8 mouse cellular contexts compared by ENCODE assay signal in genomic region chr12:86078176-86078552, GRCm38 (mm10). TPM values are rescaled to one million over a fixed set of nuclear protein-coding genes. Genes with fewer than 3 reads are reported as not detected.
A peak's percentile ranks its signal among the peaks of the same experiment; 100 is the strongest.
DNase-seq lines count a peak whose midpoint lies in the region; ATAC-seq and TF ChIP-seq lines count a peak whose summit lies in the region.

No protein-coding gene starts in this region.

- H3K27ac ChIP-seq in heart, embryonic 11.5 days (ENCODE audit: low read depth, low read length), result peak overlapping the region; percentile 78
- peak overlapping the region; percentile 58; the same call in 1 of the 2 replicates for H3K27ac ChIP-seq in forebrain, embryonic 14.5 days (ENCODE audit: low read depth, low read length)
- H3K27ac ChIP-seq in liver, embryonic 15.5 days (replicated peaks), result no peak overlapping the region

- intact Hi-C loops in heart, postnatal 36 days (cut with DNase I), result loop anchor here (2.0 to 5.0 kb wide), 4 partner anchors 123 to 331 kb away; partner anchors contain the start of gene Flvcr2

- H3K27me3 ChIP-seq in heart, embryonic 11.5 days (ENCODE audit: control insufficient read depth, insufficient read depth, low read length), result peaks cover 2% of the 10 kb centered on the region; the same call in 1 of the 2 replicates
- peaks cover 77% of the 10 kb centered on the region for H3K27me3 ChIP-seq in E14TG2a.4 (ENCODE audit: insufficient read depth, low read length)
- no peaks in the 10 kb centered on the region for H3K27me3 ChIP-seq in forebrain, embryonic 14.5 days (replicated peaks; ENCODE audit: control insufficient read depth, insufficient read depth, low read length)
- peaks cover 80% of the 10 kb centered on the region for H3K27me3 ChIP-seq in liver, embryonic 15.5 days

- peaks cover 18% of the 10 kb centered on the region for H3K4me1 ChIP-seq in heart, embryonic 11.5 days (ENCODE audit: control insufficient read depth, insufficient read depth, low read length)
- H3K4me1 ChIP-seq in E14TG2a.4 (replicated peaks; ENCODE audit: low read depth, low read length), result peaks cover 34% of the 10 kb centered on the region
- peaks cover 20% of the 10 kb centered on the region for H3K4me1 ChIP-seq in forebrain, embryonic 14.5 days (ENCODE audit: control insufficient read depth, insufficient read depth, low read length)
- peaks cover 13% of the 10 kb centered on the region; the same call in 1 of the 2 replicates for H3K4me1 ChIP-seq in liver, embryonic 15.5 days (replicated peaks)

- H3K9ac ChIP-seq in heart, embryonic 11.5 days (ENCODE audit: low read depth, low read length), result peak overlapping the region; percentile 84
- peak overlapping the region; percentile 70 for H3K9ac ChIP-seq in forebrain, embryonic 14.5 days (ENCODE audit: low read length)
- H3K9ac ChIP-seq in liver, embryonic 15.5 days, result no peak overlapping the region

- no peak for DNase-seq in heart, postnatal 36 days
- DNase-seq in forebrain, embryonic 14.5 days (ENCODE audit: low spot score), result no peak
- no peak for DNase-seq in urinary bladder, postnatal 10 days (ENCODE audit: low spot score)
- DNase-seq in layer of hippocampus, adult 18-20 months (ENCODE audit: low spot score in 2 of 2), result no peak
- DNase-seq in adrenal gland, adult 8-10 months, result no peak

- ATAC-seq in heart, embryonic 11.5 days (replicated peaks; ENCODE audit: insufficient number of reproducible peaks, low FRiP score, low TSS enrichment), result no peak
- ATAC-seq in forebrain, embryonic 14.5 days, result no peak
- ATAC-seq in liver, embryonic 15.5 days (ENCODE audit: insufficient read depth), result no peak

- WGBS in heart, embryonic 11.5 days (ENCODE audit: insufficient replicate concordance), result 20% methylated on average over 9 of the region's 9 CpGs
- WGBS in forebrain, embryonic 14.5 days, result 16% methylated on average over 9 of the region's 9 CpGs
- WGBS in liver, embryonic 15.5 days (ENCODE audit: insufficient replicate concordance), result 42% methylated on average over 9 of the region's 9 CpGs

- peak overlapping the region; percentile 60 for H3K4me3 ChIP-seq in heart, embryonic 11.5 days (ENCODE audit: low read depth, low read length)
- H3K4me3 ChIP-seq in E14TG2a.4 (replicated peaks; ENCODE audit: low read length), result peak overlapping the region; percentile 81
- H3K4me3 ChIP-seq in forebrain, embryonic 14.5 days (ENCODE audit: low read depth, low read length), result peak overlapping the region; percentile 48
- peak overlapping the region; percentile 55 for H3K4me3 ChIP-seq in liver, embryonic 15.5 days (replicated peaks)

- H3K36me3 ChIP-seq in heart, embryonic 11.5 days (ENCODE audit: control insufficient read depth, insufficient read depth, low read length), result no peaks in the 10 kb centered on the region
- no peaks in the 10 kb centered on the region for H3K36me3 ChIP-seq in E14TG2a.4 (ENCODE audit: insufficient read depth, low read length)
- H3K36me3 ChIP-seq in forebrain, embryonic 14.5 days (ENCODE audit: control insufficient read depth, insufficient read depth, low read length), result no peaks in the 10 kb centered on the region
- H3K36me3 ChIP-seq in liver, embryonic 15.5 days (replicated peaks), result no peaks in the 10 kb centered on the region

- H3K4me2 ChIP-seq in heart, embryonic 11.5 days, result peak overlapping the region; percentile 88
- H3K4me2 ChIP-seq in forebrain, embryonic 14.5 days (ENCODE audit: low read length), result peak overlapping the region; percentile 93
- H3K4me2 ChIP-seq in liver, embryonic 15.5 days, result peak overlapping the region; percentile 76

- TF ChIP-seq CTCF in E14TG2a.4 (conservative IDR thresholded peaks at IDR 0.05; ENCODE audit: low read length), result no peak

- H3K9me3 ChIP-seq in heart, embryonic 11.5 days (replicated peaks; ENCODE audit: control insufficient read depth, low read length), result no peaks in the 10 kb centered on the region
- H3K9me3 ChIP-seq in E14TG2a.4 (ENCODE audit: low read length), result peaks cover 6% of the 10 kb centered on the region; the same call in 1 of the 2 replicates
- H3K9me3 ChIP-seq in forebrain, embryonic 14.5 days (replicated peaks; ENCODE audit: control insufficient read depth, low read length), result no peaks in the 10 kb centered on the region
- no peaks in the 10 kb centered on the region for H3K9me3 ChIP-seq in liver, embryonic 15.5 days (replicated peaks)

RNA-seq across cellular contexts. Expression of gene Tgfb3, which starts 0.7 kb away (rescaled TPM):
- polyA plus RNA-seq in heart, embryonic 11.5 days (2014; fragmentation: Nextera tagmentation; extraction: Ambion mirVana), result 9.2 and 11.8 TPM in 2 replicates
- total RNA-seq in heart, postnatal 36 days (2021), result 10 to 100 TPM; 14.4 to 15.2 TPM
- 4.0 and 5.1 TPM in 2 replicates for polyA plus RNA-seq in forebrain, embryonic 14.5 days (2014; fragmentation: Nextera tagmentation; extraction: Ambion mirVana)
- polyA plus RNA-seq in liver, embryonic 15.5 days (2015; fragmentation: Nextera tagmentation; extraction: Ambion mirVana), result 2.1 TPM in 2 replicates
- total RNA-seq in layer of hippocampus, adult 18-20 months (2021), result 10 to 100 TPM; 18.8 to 19.4 TPM
- total RNA-seq in adrenal gland, adult 8-10 months (2022), result 10 to 100 TPM in 3 of 4 experiments, 1 to 10 TPM in 1; 10.0 to 14.8 (median 12.0) TPM

RNA-seq across cellular contexts. Expression of gene Ift43, which starts 4.2 kb away (rescaled TPM):
- 113 and 124 TPM in 2 replicates for polyA plus RNA-seq in heart, embryonic 11.5 days (2014; fragmentation: Nextera tagmentation; extraction: Ambion mirVana)
- 10 to 100 TPM; 25.4 to 26.0 TPM for total RNA-seq in heart, postnatal 36 days (2021)
- polyA plus RNA-seq in forebrain, embryonic 14.5 days (2014; fragmentation: Nextera tagmentation; extraction: Ambion mirVana), result 73.7 and 82.0 TPM in 2 replicates
- polyA plus RNA-seq in liver, embryonic 15.5 days (2015; fragmentation: Nextera tagmentation; extraction: Ambion mirVana), result 4.9 and 7.3 TPM in 2 replicates
- 10 to 100 TPM; 13.9 to 15.0 TPM for total RNA-seq in layer of hippocampus, adult 18-20 months (2021)
- total RNA-seq in adrenal gland, adult 8-10 months (2022), result 10 to 100 TPM; 27.3 to 37.7 (median 31.4) TPM
